Mouse (Mus musculus): ENCODE measurements around the gene Dpep3. TPM values are rescaled to one million over a fixed set of nuclear protein-coding genes. Genes with fewer than 3 reads are reported as not detected.
"Not testable (repeated sequence)": the region's sequence is repeated elsewhere in the genome, so short reads cannot be mapped to it uniquely, and the experiment has no call there.

Dpep3 gene
- polyA plus RNA-seq (2015; fragmentation: Nextera tagmentation; extraction: Ambion mirVana): not detected in 2 replicates

GRCm38 (mm10) chr8:105979325-105979724 is at the start of gene Dpep3:
Gene Dpep3 (minus strand): TSS chr8:105979429.
- Histone ChIP-seq H3K4me1 (replicated peaks; ENCODE audit: control insufficient read depth, insufficient read depth, low read length) (no peaks in the 10 kb centered on the region), H3K27me3 (replicated peaks; ENCODE audit: control insufficient read depth, insufficient read depth, low read length) (no peaks in the 10 kb centered on the region), H3K27ac (ENCODE audit: low read depth, low read length) (no peak within 1 kb of the TSS), H3K9me3 (ENCODE audit: control insufficient read depth) (no peaks in the 10 kb centered on the region), H3K9ac (ENCODE audit: low read depth, low read length) (no peak within 1 kb of the TSS), H3K4me3 (ENCODE audit: low read depth, low read length) (no peak within 1 kb of the TSS), H3K4me2 (replicated peaks; ENCODE audit: low read depth) (no peak within 1 kb of the TSS), H3K36me3 (ENCODE audit: control insufficient read depth, insufficient read depth) (no peaks in the 10 kb centered on the region)
- WGBS: 94% methylated on average over 15 of the region's 15 CpGs
- ATAC-seq: no peak
- TF ChIP-seq CTCF (IDR thresholded peaks at IDR 0.05; ENCODE audit: low read depth): 0 out of 2 replicates have a peak, but pooled peaks have one; percentile 23

- no peak for ATAC-seq
- no peaks in the 10 kb centered on the region for H3K9me3 ChIP-seq (ENCODE audit: control insufficient read depth)
Measured at GRCm38 (mm10) chr8:106022483-106022882, 43.3 kb upstream of the Dpep3 start.

GRCm38 (mm10) chr8:106018039-106018438 is 38.8 kb upstream of the Dpep3 start:
- H3K4me2 ChIP-seq (replicated peaks; ENCODE audit: low read depth): no peak overlapping the region
- no peak overlapping the region for H3K27ac ChIP-seq (ENCODE audit: low read depth, low read length)
- TF ChIP-seq CTCF (IDR thresholded peaks at IDR 0.05; ENCODE audit: low read depth): no peak
- no peaks in the 10 kb centered on the region for H3K9me3 ChIP-seq (ENCODE audit: control insufficient read depth)
- no peaks in the 10 kb centered on the region for H3K27me3 ChIP-seq (replicated peaks; ENCODE audit: control insufficient read depth, insufficient read depth, low read length)
- WGBS: 87% methylated on average over 3 of the region's 3 CpGs
- no peaks in the 10 kb centered on the region for H3K4me1 ChIP-seq (replicated peaks; ENCODE audit: control insufficient read depth, insufficient read depth, low read length)
- no peak for ATAC-seq
- H3K4me3 ChIP-seq (ENCODE audit: low read depth, low read length): no peak overlapping the region
- peaks cover 6% of the 10 kb centered on the region; the same call in 1 of the 2 replicates for H3K36me3 ChIP-seq (ENCODE audit: control insufficient read depth, insufficient read depth)
- no peak overlapping the region for H3K9ac ChIP-seq (ENCODE audit: low read depth, low read length)

More at GRCm38 (mm10) chr8:106022483-106022882, 43.3 kb upstream of the Dpep3 start:
- Histone ChIP-seq H3K4me3 (ENCODE audit: low read depth, low read length) (no peak overlapping the region), H3K27ac (ENCODE audit: low read depth, low read length) (no peak overlapping the region), H3K9ac (ENCODE audit: low read depth, low read length) (no peak overlapping the region), H3K4me2 (replicated peaks; ENCODE audit: low read depth) (no peak overlapping the region), H3K27me3 (replicated peaks; ENCODE audit: control insufficient read depth, insufficient read depth, low read length) (no peaks in the 10 kb centered on the region), H3K36me3 (ENCODE audit: control insufficient read depth, insufficient read depth) (no peaks in the 10 kb centered on the region), H3K4me1 (replicated peaks; ENCODE audit: control insufficient read depth, insufficient read depth, low read length) (no peaks in the 10 kb centered on the region)
- peak; percentile 97 for TF ChIP-seq CTCF (IDR thresholded peaks at IDR 0.05; ENCODE audit: low read depth)

GRCm38 (mm10) chr8:106017130-106017529 is 37.9 kb upstream of the Dpep3 start:
- no peaks in the 10 kb centered on the region for H3K27me3 ChIP-seq (replicated peaks; ENCODE audit: control insufficient read depth, insufficient read depth, low read length)
- WGBS: 82% methylated on average over 7 of the region's 7 CpGs
- H3K36me3 ChIP-seq (ENCODE audit: control insufficient read depth, insufficient read depth): peaks cover 6% of the 10 kb centered on the region; the same call in 1 of the 2 replicates
- no peak overlapping the region for H3K4me2 ChIP-seq (replicated peaks; ENCODE audit: low read depth)
- no peak for ATAC-seq
- H3K9me3 ChIP-seq (ENCODE audit: control insufficient read depth): no peaks in the 10 kb centered on the region
- H3K27ac ChIP-seq (ENCODE audit: low read depth, low read length): no peak overlapping the region
- no peak for TF ChIP-seq CTCF (IDR thresholded peaks at IDR 0.05; ENCODE audit: low read depth)
- no peak overlapping the region for H3K9ac ChIP-seq (ENCODE audit: low read depth, low read length)
- no peak overlapping the region for H3K4me3 ChIP-seq (ENCODE audit: low read depth, low read length)
- H3K4me1 ChIP-seq (replicated peaks; ENCODE audit: control insufficient read depth, insufficient read depth, low read length): no peaks in the 10 kb centered on the region

GRCm38 (mm10) chr8:106016284-106016683 is 37.1 kb upstream of the Dpep3 start:
- Histone ChIP-seq H3K9me3 (ENCODE audit: control insufficient read depth) (no peaks in the 10 kb centered on the region), H3K9ac (ENCODE audit: low read depth, low read length) (no peak overlapping the region), H3K4me1 (replicated peaks; ENCODE audit: control insufficient read depth, insufficient read depth, low read length) (no peaks in the 10 kb centered on the region), H3K4me3 (ENCODE audit: low read depth, low read length) (no peak overlapping the region), H3K27ac (ENCODE audit: low read depth, low read length) (no peak overlapping the region), H3K4me2 (replicated peaks; ENCODE audit: low read depth) (no peak overlapping the region), H3K36me3 (ENCODE audit: control insufficient read depth, insufficient read depth) (peaks cover 6% of the 10 kb centered on the region; the same call in 1 of the 2 replicates), H3K27me3 (replicated peaks; ENCODE audit: control insufficient read depth, insufficient read depth, low read length) (no peaks in the 10 kb centered on the region)
- 87% methylated on average over 6 of the region's 6 CpGs for WGBS
- ATAC-seq: no peak
- TF ChIP-seq CTCF (IDR thresholded peaks at IDR 0.05; ENCODE audit: low read depth): no peak

GRCm38 (mm10) chr8:106012203-106012602 is 33.0 kb upstream of the Dpep3 start:
- not testable (repeated sequence) for H3K36me3 ChIP-seq (ENCODE audit: control insufficient read depth, insufficient read depth); H3K9ac ChIP-seq (ENCODE audit: low read depth, low read length); H3K9me3 ChIP-seq (ENCODE audit: control insufficient read depth); H3K27me3 ChIP-seq (replicated peaks; ENCODE audit: control insufficient read depth, insufficient read depth, low read length); H3K4me1 ChIP-seq (replicated peaks; ENCODE audit: control insufficient read depth, insufficient read depth, low read length); ATAC-seq
- 75% methylated on average over 8 of the region's 8 CpGs for WGBS
- Histone ChIP-seq H3K27ac (ENCODE audit: low read depth, low read length) (peak overlapping the region; percentile 74; the same call in 1 of the 2 replicates), H3K4me2 (replicated peaks; ENCODE audit: low read depth) (peak overlapping the region; percentile 96), H3K4me3 (ENCODE audit: low read depth, low read length) (peak overlapping the region; percentile 90; the same call in 1 of the 2 replicates)

GRCm38 (mm10) chr8:106011643-106011986 is 32.4 kb upstream of the Dpep3 start, which contains the start of gene Ddx28:
Gene Ddx28 (minus strand): TSS chr8:106011882.
- 1% methylated on average over 6 of the region's 6 CpGs for WGBS
- peak; percentile 75 for ATAC-seq

More at GRCm38 (mm10) chr8:106011643-106011986, 32.4 kb upstream of the Dpep3 start, which contains the start of gene Ddx28:
- H3K4me3 ChIP-seq (ENCODE audit: low read depth, low read length): peak within 1 kb of the TSS; percentile 90
- no peaks in the 10 kb centered on the region for H3K27me3 ChIP-seq (replicated peaks; ENCODE audit: control insufficient read depth, insufficient read depth, low read length)
- peak within 1 kb of the TSS; percentile 91 for H3K9ac ChIP-seq (ENCODE audit: low read depth, low read length)
- H3K4me1 ChIP-seq (replicated peaks; ENCODE audit: control insufficient read depth, insufficient read depth, low read length): peaks cover 5% of the 10 kb centered on the region; the same call in 1 of the 2 replicates
- no peak for TF ChIP-seq CTCF (IDR thresholded peaks at IDR 0.05; ENCODE audit: low read depth)
- H3K4me2 ChIP-seq (replicated peaks; ENCODE audit: low read depth): peak within 1 kb of the TSS; percentile 96
- peaks cover 6% of the 10 kb centered on the region; the same call in 1 of the 2 replicates for H3K36me3 ChIP-seq (ENCODE audit: control insufficient read depth, insufficient read depth)
- H3K27ac ChIP-seq (ENCODE audit: low read depth, low read length): peak within 1 kb of the TSS; percentile 74
- H3K9me3 ChIP-seq (ENCODE audit: control insufficient read depth): no peaks in the 10 kb centered on the region
